Mouse (Mus musculus) neural tube, embryonic 13.5 days (tissue): Measurements from ENCODE around the gene Fzd5. TPM values are rescaled to one million over a fixed set of nuclear protein-coding genes. Genes with fewer than 3 reads are reported as not detected.

Experiments used
- ATAC-seq: fragments of 200-750 bp; cut with Nextera tagmentation; 2 replicates; pipeline ENCODE4 v1.8.0; 2017; ENCODE audit warnings: low read depth, mild to moderate bottlenecking, moderate TSS enrichment, moderate library complexity
- H3K27ac ChIP-seq: fragments of 300-500 bp; sonication (generic); replicated peaks from 2 replicates; pipeline ENCODE4 v1.5.1; 2015; ENCODE audit warnings: moderate library complexity, mild to moderate bottlenecking, inconsistent platforms
- H3K27me3 ChIP-seq: fragments of 300-500 bp; sonication (generic); 2 replicates; pipeline ENCODE4 v1.6.1; 2015; ENCODE audit warnings: mild to moderate bottlenecking, inconsistent platforms
- H3K36me3 ChIP-seq: fragments of 300-500 bp; sonication (generic); 2 replicates; pipeline ENCODE4 v1.6.1; 2015; ENCODE audit warnings: mild to moderate bottlenecking, inconsistent platforms
- H3K4me1 ChIP-seq: fragments of 300-500 bp; sonication (generic); replicated peaks from 2 replicates; pipeline ENCODE4 v1.6.1; 2015; ENCODE audit warnings: inconsistent platforms
- H3K4me2 ChIP-seq: fragments of 300-500 bp; sonication (generic); 2 replicates; pipeline ENCODE4 v1.6.1; 2015; ENCODE audit warnings: inconsistent platforms, mild to moderate bottlenecking, moderate library complexity
- H3K4me3 ChIP-seq: fragments of 300-500 bp; sonication (generic); 2 replicates; pipeline ENCODE4 v1.5.1; 2015; ENCODE audit warnings: mild to moderate bottlenecking, inconsistent platforms
- H3K9ac ChIP-seq: fragments of 300-500 bp; sonication (generic); 2 replicates; pipeline ENCODE4 v1.6.1; 2015; ENCODE audit warnings: moderate library complexity, mild to moderate bottlenecking, inconsistent platforms
- H3K9me3 ChIP-seq: fragments of 300-500 bp; sonication (generic); 2 replicates; pipeline ENCODE4 v1.6.1; 2016; ENCODE audit warnings: inconsistent platforms
- WGBS: fragments of 180-500 bp; shearing (Covaris S2); methylation state at CpG from one replicate; pipeline ENCODE4 v1.1.7; 2015; 5-methylcytosine and 5-hydroxymethylcytosine counted together
- polyA plus RNA-seq: library from polyadenylated mRNA; unstranded; fragments of >200 nt; fragmentation: Nextera tagmentation; extraction: Ambion mirVana; gene quantifications from 2 replicates; pipeline ENCODE4 v1.2.1, GENCODE M21; 2015

Gene Fzd5
- polyA plus RNA-seq, 1 experiment from 2014 or later = 0.20 TPM

- no peak overlapping the region for H3K4me2 ChIP-seq
- 90% methylated on average over 8 of the region's 8 CpGs for WGBS
- H3K27me3 ChIP-seq = no peaks in the 10 kb centered on the region; the same call in 1 of the 2 replicates
- no peaks in the 10 kb centered on the region for H3K36me3 ChIP-seq
- no peak overlapping the region for H3K4me3 ChIP-seq
- H3K4me1 ChIP-seq = no peaks in the 10 kb centered on the region
- H3K27ac ChIP-seq = no peak overlapping the region
- no peak overlapping the region for H3K9ac ChIP-seq
- no peak for ATAC-seq
- no peaks in the 10 kb centered on the region for H3K9me3 ChIP-seq
Observed at GRCm38 (mm10) chr1:64753109-64753508, 15.6 kb upstream of the Fzd5 start.

- H3K4me1 ChIP-seq = no peaks in the 10 kb centered on the region
- H3K9me3 ChIP-seq = no peaks in the 10 kb centered on the region
- H3K27ac ChIP-seq = no peak overlapping the region
- no peaks in the 10 kb centered on the region for H3K36me3 ChIP-seq
- H3K9ac ChIP-seq = no peak overlapping the region
- no peak overlapping the region for H3K4me2 ChIP-seq
- H3K27me3 ChIP-seq = peaks cover 3% of the 10 kb centered on the region; the same call in 1 of the 2 replicates
- ATAC-seq = no peak
- no peak overlapping the region for H3K4me3 ChIP-seq
Observed at GRCm38 (mm10) chr1:64744616-64745015, 7.1 kb upstream of the Fzd5 start.

- no peak overlapping the region for H3K4me3 ChIP-seq
- ATAC-seq = no peak
- no peaks in the 10 kb centered on the region for H3K36me3 ChIP-seq
- H3K4me1 ChIP-seq = peaks cover 11% of the 10 kb centered on the region
- no peaks in the 10 kb centered on the region for H3K9me3 ChIP-seq
- WGBS = 91% methylated on average over 18 of the region's 18 CpGs
- no peak overlapping the region for H3K9ac ChIP-seq
- no peak overlapping the region for H3K4me2 ChIP-seq
- H3K27ac ChIP-seq = no peak overlapping the region
- H3K27me3 ChIP-seq = peaks cover 20% of the 10 kb centered on the region
Observed at GRCm38 (mm10) chr1:64742741-64743408, 5.3 kb upstream of the Fzd5 start.

- Histone ChIP-seq H3K9ac (peak overlapping the region; percentile 52; the same call in 1 of the 2 replicates), H3K9me3 (no peaks in the 10 kb centered on the region), H3K4me2 (peak overlapping the region; percentile 96), H3K36me3 (no peaks in the 10 kb centered on the region), H3K4me1 (peaks cover 43% of the 10 kb centered on the region), H3K27ac (no peak overlapping the region), H3K27me3 (peaks cover 55% of the 10 kb centered on the region), H3K4me3 (peak overlapping the region; percentile 57)
- under 1% methylated on average over 14 of the region's 14 CpGs for WGBS
- ATAC-seq = no peak
Observed at GRCm38 (mm10) chr1:64738661-64739082, 1.1 kb upstream of the Fzd5 start.

- Histone ChIP-seq H3K27me3 (peaks cover 61% of the 10 kb centered on the region), H3K9ac (no peak overlapping the region), H3K9me3 (no peaks in the 10 kb centered on the region), H3K4me1 (peaks cover 46% of the 10 kb centered on the region), H3K36me3 (no peaks in the 10 kb centered on the region), H3K27ac (no peak overlapping the region), H3K4me2 (peak overlapping the region; percentile 96), H3K4me3 (peak overlapping the region; percentile 57)
- WGBS = under 1% methylated on average over 11 of the region's 11 CpGs
- ATAC-seq = no peak
Observed at GRCm38 (mm10) chr1:64738180-64738555, 617 bp upstream of the Fzd5 start.

GRCm38 (mm10) chr1:64736681-64737501, 660 bp downstream of the Fzd5 start:
- H3K9me3 ChIP-seq = no peaks in the 10 kb centered on the region
- H3K9ac ChIP-seq = peak overlapping the region; percentile 69
- peaks cover 73% of the 10 kb centered on the region for H3K27me3 ChIP-seq
- H3K4me1 ChIP-seq = peaks cover 46% of the 10 kb centered on the region
- H3K27ac ChIP-seq = no peak overlapping the region
- H3K4me2 ChIP-seq = peak overlapping the region; percentile 96
- peak overlapping the region; percentile 57 for H3K4me3 ChIP-seq
- ATAC-seq = peak; percentile 1; the same call in 1 of the 2 replicates
- WGBS = under 1% methylated on average over 56 of the region's 56 CpGs
- no peaks in the 10 kb centered on the region for H3K36me3 ChIP-seq

- 11% methylated on average over 75 of the region's 75 CpGs for WGBS
- peaks cover 80% of the 10 kb centered on the region for H3K27me3 ChIP-seq
- ATAC-seq = peak; percentile 24; the same call in 1 of the 2 replicates
- peak overlapping the region; percentile 96 for H3K4me2 ChIP-seq
- peak overlapping the region; percentile 57 for H3K4me3 ChIP-seq
- no peak overlapping the region for H3K27ac ChIP-seq
- H3K4me1 ChIP-seq = peaks cover 46% of the 10 kb centered on the region
- no peaks in the 10 kb centered on the region for H3K36me3 ChIP-seq
- no peaks in the 10 kb centered on the region for H3K9me3 ChIP-seq
- H3K9ac ChIP-seq = peak overlapping the region; percentile 69
Observed at GRCm38 (mm10) chr1:64735781-64736680, 1.5 kb downstream of the Fzd5 start.

GRCm38 (mm10) chr1:64734771-64735750, 2.5 kb downstream of the Fzd5 start:
- H3K9ac ChIP-seq = 0 out of 2 replicates have a peak overlapping the region, but pooled peaks have one; percentile 6
- H3K4me2 ChIP-seq = peak overlapping the region; percentile 96
- H3K36me3 ChIP-seq = no peaks in the 10 kb centered on the region
- peaks cover 46% of the 10 kb centered on the region for H3K4me1 ChIP-seq
- H3K4me3 ChIP-seq = peak overlapping the region; percentile 57
- peaks cover 83% of the 10 kb centered on the region for H3K27me3 ChIP-seq
- 41% methylated on average over 58 of the region's 58 CpGs for WGBS
- H3K27ac ChIP-seq = no peak overlapping the region
- H3K9me3 ChIP-seq = no peaks in the 10 kb centered on the region
- ATAC-seq = no peak

GRCm38 (mm10) chr1:64733453-64734245, 3.9 kb downstream of the Fzd5 start:
- Histone ChIP-seq H3K36me3 (no peaks in the 10 kb centered on the region), H3K4me2 (no peak overlapping the region), H3K9me3 (no peaks in the 10 kb centered on the region), H3K27me3 (peaks cover 76% of the 10 kb centered on the region), H3K4me1 (peaks cover 42% of the 10 kb centered on the region), H3K9ac (no peak overlapping the region), H3K4me3 (no peak overlapping the region), H3K27ac (no peak overlapping the region)
- no peak for ATAC-seq
- 14% methylated on average over 11 of the region's 11 CpGs for WGBS

- no peak overlapping the region for H3K27ac ChIP-seq
- no peak overlapping the region for H3K9ac ChIP-seq
- H3K9me3 ChIP-seq = no peaks in the 10 kb centered on the region
- H3K4me3 ChIP-seq = no peak overlapping the region
- peaks cover 66% of the 10 kb centered on the region for H3K27me3 ChIP-seq
- WGBS = 41% methylated on average over 7 of the region's 7 CpGs
- no peak for ATAC-seq
- no peak overlapping the region for H3K4me2 ChIP-seq
- H3K36me3 ChIP-seq = no peaks in the 10 kb centered on the region
- H3K4me1 ChIP-seq = peaks cover 34% of the 10 kb centered on the region
Observed at GRCm38 (mm10) chr1:64732637-64733200, 4.8 kb downstream of the Fzd5 start.
